Mouse (Mus musculus): ENCODE data around the gene Chchd3.

GRCm38 (mm10) chr6:33043480-33043879 is 16.6 kb downstream of the Chchd3 start:
- TF ChIP-seq CTCF (IDR thresholded peaks at IDR 0.05; ENCODE audit: borderline replicate concordance, extremely low read depth, insufficient read depth, insufficient read length) (no peak), POLR2A (IDR thresholded peaks at IDR 0.05; ENCODE audit: borderline replicate concordance, extremely low read depth, insufficient read depth, insufficient read length, poor library complexity, severe bottlenecking) (no peak)

All from brain, embryonic 14.5 days (tissue).